Mouse (Mus musculus) lung, adult 2 months (tissue): ENCODE data around the gene Pes1.

Source experiments
- CTCF ChIP-seq: fragments of 200-500 bp; IDR thresholded peaks from 2 replicates; pipeline ENCODE4 v1.5.1; 2011; ENCODE audit warnings: mild to moderate bottlenecking, low read length, control low read depth; ENCODE audit not compliant: insufficient read depth
- POLR2A ChIP-seq: fragments of 200-500 bp; IDR thresholded peaks from 2 replicates; pipeline ENCODE4 v1.6.1; 2011; ENCODE audit warnings: low read depth, mild to moderate bottlenecking, control low read depth, low read length, borderline replicate concordance; ENCODE audit errors: extremely low read depth

- TF ChIP-seq CTCF (no peak), POLR2A (no peak)
Measured at GRCm38 (mm10) chr11:3993132-3993531, 29.4 kb downstream of the Pes1 start.
